Mouse (Mus musculus) 3T3-L1 (cell line): ENCODE measurements around the gene Evi2b.
A peak's percentile ranks its signal among the peaks of the same experiment; 100 is the strongest.

Source experiments
- DNase-seq: peaks from one replicate; pipeline ENCODE4 v3.0.0-alpha.2; 2015; ENCODE audit warnings: low read depth, low spot score

The Evi2b gene

GRCm38 (mm10) chr11:79523560-79524309, at the start of gene Evi2b:
Gene Evi2b (minus strand): TSS chr11:79523762.
- no peak for DNase-seq

GRCm38 (mm10) chr11:79570319-79570718, 46.8 kb upstream of the Evi2b start:
- DNase-seq = no peak

- DNase-seq = no peak
Measured at GRCm38 (mm10) chr11:79568197-79568911, 44.8 kb upstream of the Evi2b start.

- no peak for DNase-seq
Measured at GRCm38 (mm10) chr11:79566947-79567346, 43.4 kb upstream of the Evi2b start.

GRCm38 (mm10) chr11:79563493-79563892, 39.9 kb upstream of the Evi2b start:
- DNase-seq = no peak

- DNase-seq = no peak
Measured at GRCm38 (mm10) chr11:79560536-79560935, 37.0 kb upstream of the Evi2b start.

GRCm38 (mm10) chr11:79552622-79553021, 29.1 kb upstream of the Evi2b start:
- DNase-seq = no peak

GRCm38 (mm10) chr11:79536293-79536692, 12.7 kb upstream of the Evi2b start:
- DNase-seq = no peak

- no peak for DNase-seq
Measured at GRCm38 (mm10) chr11:79535554-79535953, 12.0 kb upstream of the Evi2b start.

- DNase-seq = peak; percentile 97
Measured at GRCm38 (mm10) chr11:79533950-79534690, 10.6 kb upstream of the Evi2b start.

- DNase-seq = no peak
Measured at GRCm38 (mm10) chr11:79533311-79533710, 9.7 kb upstream of the Evi2b start.

- DNase-seq = no peak
Measured at GRCm38 (mm10) chr11:79531485-79531884, 7.9 kb upstream of the Evi2b start.

GRCm38 (mm10) chr11:79530774-79531173, 7.2 kb upstream of the Evi2b start:
- DNase-seq = no peak

- DNase-seq = peak; percentile 43
Measured at GRCm38 (mm10) chr11:79530333-79530761, 6.8 kb upstream of the Evi2b start, which contains the start of the genes Evi2 and Evi2a. Gene Evi2 (minus strand): TSS chr11:79530589. Gene Evi2a (minus strand): TSS chr11:79530609.

- DNase-seq = no peak
Measured at GRCm38 (mm10) chr11:79529736-79530135, 6.2 kb upstream of the Evi2b start.

- DNase-seq = no peak
Measured at GRCm38 (mm10) chr11:79529226-79529625, 5.7 kb upstream of the Evi2b start.

GRCm38 (mm10) chr11:79528601-79529000, 5.0 kb upstream of the Evi2b start:
- DNase-seq = no peak

GRCm38 (mm10) chr11:79527739-79528384, 4.3 kb upstream of the Evi2b start:
- DNase-seq = no peak

GRCm38 (mm10) chr11:79527015-79527738, 3.6 kb upstream of the Evi2b start:
- no peak for DNase-seq

- no peak for DNase-seq
Measured at GRCm38 (mm10) chr11:79526549-79526948, 3.0 kb upstream of the Evi2b start.

- no peak for DNase-seq
Measured at GRCm38 (mm10) chr11:79524310-79524575, 681 bp upstream of the Evi2b start.
